Mouse (Mus musculus) forebrain, embryonic 14.5 days (tissue): ENCODE results near the gene Olfr328. TPM values are rescaled to one million over a fixed set of nuclear protein-coding genes. Genes with fewer than 3 reads are reported as not detected.

Source experiments
- ATAC-seq: fragments of 200-750 bp; cut with Nextera tagmentation; 2 replicates; pipeline ENCODE4 v1.8.0; 2017; ENCODE audit warnings: mild to moderate bottlenecking, moderate library complexity
- DNase-seq: peaks from one replicate; pipeline ENCODE4 v3.0.0-alpha.2; 2015; ENCODE audit warnings: low spot score
- H3K27ac ChIP-seq: fragments of 300-500 bp; sonication (generic); 2 replicates; pipeline ENCODE4 v1.5.1; 2014; ENCODE audit warnings: low read depth, mild to moderate bottlenecking, control low read depth, low read length, moderate library complexity
- H3K27me3 ChIP-seq: fragments of 300-500 bp; sonication (generic); replicated peaks from 2 replicates; pipeline ENCODE4 v1.6.1; 2014; ENCODE audit warnings: low read length, control low read depth, mixed read lengths; ENCODE audit not compliant: control insufficient read depth, insufficient read depth
- H3K36me3 ChIP-seq: fragments of 300-500 bp; sonication (generic); 2 replicates; pipeline ENCODE4 v1.6.1; 2014; ENCODE audit warnings: low read length, control low read depth; ENCODE audit not compliant: control insufficient read depth, insufficient read depth
- H3K4me1 ChIP-seq: fragments of 300-500 bp; sonication (generic); 2 replicates; pipeline ENCODE4 v1.6.1; 2014; ENCODE audit warnings: antibody characterized with exemption, low read length, control low read depth; ENCODE audit not compliant: control insufficient read depth, insufficient read depth
- H3K4me2 ChIP-seq: fragments of 300-500 bp; sonication (generic); 2 replicates; pipeline ENCODE4 v1.6.1; 2014; ENCODE audit warnings: mild to moderate bottlenecking, control low read depth, low read length
- H3K4me3 ChIP-seq: fragments of 300-500 bp; sonication (generic); 2 replicates; pipeline ENCODE4 v1.5.1; 2014; ENCODE audit warnings: low read depth, low read length, control low read depth
- H3K9ac ChIP-seq: fragments of 300-500 bp; sonication (generic); 2 replicates; pipeline ENCODE4 v1.6.1; 2014; ENCODE audit warnings: mild to moderate bottlenecking, low read length, control low read depth, moderate library complexity
- H3K9me3 ChIP-seq: fragments of 300-500 bp; sonication (generic); replicated peaks from 2 replicates; pipeline ENCODE4 v1.6.1; 2016; ENCODE audit warnings: low read length, control low read depth, mixed read lengths; ENCODE audit not compliant: control insufficient read depth
- WGBS: fragments of 180-500 bp; shearing (Covaris S2); extraction: QIAGEN DNeasy Blood & Tissue Kit; methylation state at CpG from one replicate; pipeline ENCODE4 v1.1.7; 2014; 5-methylcytosine and 5-hydroxymethylcytosine counted together
- polyA plus RNA-seq: library from polyadenylated mRNA; unstranded; fragments of >200 nt; fragmentation: Nextera tagmentation; extraction: Ambion mirVana; gene quantifications from 2 replicates; pipeline ENCODE4 v1.2.1, GENCODE M21; 2014

The Olfr328 gene
- not detected in 2 replicates for polyA plus RNA-seq

- Histone ChIP-seq H3K4me2 (no peak within 1 kb of the TSS), H3K27ac (no peak within 1 kb of the TSS), H3K9me3 (no peaks in the 10 kb centered on the region), H3K9ac (no peak within 1 kb of the TSS), H3K4me1 (no peaks in the 10 kb centered on the region), H3K36me3 (no peaks in the 10 kb centered on the region), H3K27me3 (no peaks in the 10 kb centered on the region), H3K4me3 (no peak within 1 kb of the TSS)
- DNase-seq: no peak
- WGBS: 84% methylated on average over 1 of the region's 1 CpGs
- no peak for ATAC-seq
These were observed at the start of gene Olfr328 for GRCm38 (mm10) chr11:58555536-58555935. TSS of gene Olfr328 (minus strand) at chr11:58555636.

- H3K9ac ChIP-seq: no peak overlapping the region
- WGBS: 89% methylated on average over 3 of the region's 3 CpGs
- no peak for DNase-seq
These were observed 49.8 kb upstream of the Olfr328 start for GRCm38 (mm10) chr11:58605228-58605627.

GRCm38 (mm10) chr11:58604688-58605087 lies 49.3 kb upstream of the Olfr328 start:
- ATAC-seq (no peak), DNase-seq (no peak)
- 74% methylated on average over 2 of the region's 2 CpGs for WGBS

More at GRCm38 (mm10) chr11:58605228-58605627, 49.8 kb upstream of the Olfr328 start:
- no peaks in the 10 kb centered on the region for H3K27me3 ChIP-seq
- no peaks in the 10 kb centered on the region for H3K4me1 ChIP-seq
- H3K36me3 ChIP-seq: no peaks in the 10 kb centered on the region
- H3K4me2 ChIP-seq: no peak overlapping the region
- H3K9me3 ChIP-seq: no peaks in the 10 kb centered on the region
- no peak overlapping the region for H3K4me3 ChIP-seq
- no peak for ATAC-seq
- no peak overlapping the region for H3K27ac ChIP-seq

GRCm38 (mm10) chr11:58602800-58603560 lies 47.5 kb upstream of the Olfr328 start:
- no peaks in the 10 kb centered on the region for H3K4me1 ChIP-seq
- no peaks in the 10 kb centered on the region for H3K9me3 ChIP-seq
- no peak overlapping the region for H3K9ac ChIP-seq
- DNase-seq: no peak
- no peak overlapping the region for H3K27ac ChIP-seq
- H3K4me3 ChIP-seq: no peak overlapping the region
- no peaks in the 10 kb centered on the region for H3K27me3 ChIP-seq
- 90% methylated on average over 6 of the region's 6 CpGs for WGBS
- no peak for ATAC-seq
- H3K4me2 ChIP-seq: no peak overlapping the region
- no peaks in the 10 kb centered on the region for H3K36me3 ChIP-seq

More at GRCm38 (mm10) chr11:58604688-58605087, 49.3 kb upstream of the Olfr328 start:
- Histone ChIP-seq H3K9me3 (no peaks in the 10 kb centered on the region), H3K4me1 (no peaks in the 10 kb centered on the region), H3K27ac (no peak overlapping the region), H3K4me2 (no peak overlapping the region), H3K27me3 (no peaks in the 10 kb centered on the region), H3K36me3 (no peaks in the 10 kb centered on the region), H3K9ac (no peak overlapping the region), H3K4me3 (no peak overlapping the region)

GRCm38 (mm10) chr11:58602062-58602461 lies 46.6 kb upstream of the Olfr328 start:
- Histone ChIP-seq H3K36me3 (no peaks in the 10 kb centered on the region), H3K4me3 (no peak overlapping the region), H3K9me3 (no peaks in the 10 kb centered on the region), H3K4me2 (no peak overlapping the region), H3K9ac (no peak overlapping the region), H3K27ac (no peak overlapping the region), H3K4me1 (no peaks in the 10 kb centered on the region), H3K27me3 (no peaks in the 10 kb centered on the region)
- ATAC-seq: no peak
- DNase-seq: no peak

- DNase-seq (no peak), ATAC-seq (no peak)
- no peak overlapping the region for H3K4me2 ChIP-seq
- no peaks in the 10 kb centered on the region for H3K4me1 ChIP-seq
- H3K36me3 ChIP-seq: no peaks in the 10 kb centered on the region
- H3K9ac ChIP-seq: no peak overlapping the region
- H3K27ac ChIP-seq: no peak overlapping the region
- no peaks in the 10 kb centered on the region for H3K9me3 ChIP-seq
- no peak overlapping the region for H3K4me3 ChIP-seq
- WGBS: 89% methylated on average over 13 of the region's 13 CpGs
- H3K27me3 ChIP-seq: no peaks in the 10 kb centered on the region
These were observed 42.4 kb upstream of the Olfr328 start for GRCm38 (mm10) chr11:58597837-58598236.

- DNase-seq: no peak
- 85% methylated on average over 6 of the region's 6 CpGs for WGBS
- no peaks in the 10 kb centered on the region for H3K9me3 ChIP-seq
- no peaks in the 10 kb centered on the region for H3K36me3 ChIP-seq
- H3K4me1 ChIP-seq: no peaks in the 10 kb centered on the region
- no peak within 1 kb of the TSS for H3K4me2 ChIP-seq
- H3K9ac ChIP-seq: no peak within 1 kb of the TSS
- H3K27me3 ChIP-seq: no peaks in the 10 kb centered on the region
- no peak within 1 kb of the TSS for H3K4me3 ChIP-seq
- no peak for ATAC-seq
- no peak within 1 kb of the TSS for H3K27ac ChIP-seq
These were observed 39.4 kb upstream of the Olfr328 start, which contains the start of gene Olfr324 for GRCm38 (mm10) chr11:58594814-58595213. TSS of gene Olfr324 (plus strand) at chr11:58595114.

- ATAC-seq (peak; percentile 81), DNase-seq (peak; percentile 82)
- no peaks in the 10 kb centered on the region for H3K9me3 ChIP-seq
- 0 out of 2 replicates have a peak overlapping the region, but pooled peaks have one; percentile 30 for H3K27ac ChIP-seq
- H3K36me3 ChIP-seq: no peaks in the 10 kb centered on the region
- H3K4me3 ChIP-seq: no peak overlapping the region
- no peak overlapping the region for H3K9ac ChIP-seq
- no peaks in the 10 kb centered on the region for H3K27me3 ChIP-seq
- WGBS: 14% methylated on average over 3 of the region's 3 CpGs
- 0 out of 2 replicates have a peak, but pooled peaks cover 2% of the 10 kb centered on the region for H3K4me1 ChIP-seq
- no peak overlapping the region for H3K4me2 ChIP-seq
These were observed 33.3 kb upstream of the Olfr328 start for GRCm38 (mm10) chr11:58588620-58589250.

GRCm38 (mm10) chr11:58587898-58588348 lies 32.5 kb upstream of the Olfr328 start:
- Histone ChIP-seq H3K9ac (no peak overlapping the region), H3K27ac (no peak overlapping the region), H3K27me3 (no peaks in the 10 kb centered on the region), H3K36me3 (no peaks in the 10 kb centered on the region), H3K4me3 (no peak overlapping the region), H3K9me3 (no peaks in the 10 kb centered on the region), H3K4me1 (0 out of 2 replicates have a peak, but pooled peaks cover 2% of the 10 kb centered on the region), H3K4me2 (no peak overlapping the region)
- 68% methylated on average over 7 of the region's 7 CpGs for WGBS
- DNase-seq: peak; percentile 28
- ATAC-seq: no peak
